ENCODE assay signal across 7 mouse cellular contexts in the genomic region with DNA sequence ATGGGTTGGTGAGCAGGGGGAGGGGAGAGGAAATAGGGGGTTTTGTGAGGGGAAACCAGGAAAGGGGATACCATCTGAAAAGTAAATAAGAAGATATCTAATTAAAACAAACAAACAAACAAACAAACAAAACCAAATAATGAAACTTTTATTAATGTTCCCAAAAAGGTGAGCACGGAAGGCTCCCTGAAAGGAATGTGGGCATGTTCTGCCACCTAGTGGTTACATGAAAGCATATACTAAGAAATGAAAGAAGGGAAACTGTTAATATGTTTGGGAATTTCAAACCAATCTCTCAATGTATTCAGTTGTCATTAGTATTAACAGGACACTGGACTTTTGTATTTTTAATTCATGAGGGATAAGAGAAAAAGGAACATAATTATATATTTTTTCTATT. TPM values are rescaled to one million over a fixed set of nuclear protein-coding genes. Genes with fewer than 3 reads are reported as not detected.
A peak's percentile ranks its signal among the peaks of the same experiment; 100 is the strongest.
DNase-seq lines count a peak whose midpoint lies in the region; ATAC-seq and TF ChIP-seq lines count a peak whose summit lies in the region.

No protein-coding gene starts in this region.

- H3K9me3 ChIP-seq in CH12.LX (replicated peaks; ENCODE audit: low read length): no peaks in the 10 kb centered on the region
- no peaks in the 10 kb centered on the region for H3K9me3 ChIP-seq in heart, postnatal 0 days (replicated peaks; ENCODE audit: control insufficient read depth, low read length)

- no peaks in the 10 kb centered on the region for H3K79me2 ChIP-seq in CH12.LX (replicated peaks; ENCODE audit: control insufficient read depth, extremely low read depth, insufficient read depth, poor library complexity, severe bottlenecking)

- TF ChIP-seq CTCF in CH12.LX (conservative IDR thresholded peaks at IDR 0.05 in 1 of 2, IDR thresholded peaks at IDR 0.05 in 1 of 2; ENCODE audit: low read depth in 2 of 2, low read length in 2 of 2): peak in 1 of 2 experiments; percentile 83; a peak in 2 of 4 replicates
- TF ChIP-seq CTCF in heart, postnatal 0 days (IDR thresholded peaks at IDR 0.05; ENCODE audit: low read depth): peak; percentile 88

- H3K4me2 ChIP-seq in CH12.LX (ENCODE audit: insufficient read depth, low read depth, poor library complexity, severe bottlenecking): no peak overlapping the region
- peak overlapping the region; percentile 18; the same call in 1 of the 2 replicates for H3K4me2 ChIP-seq in heart, postnatal 0 days (ENCODE audit: low read depth, low read length)

- peak; percentile 96 for TF ChIP-seq RAD21 in CH12.LX (IDR thresholded peaks at IDR 0.05; ENCODE audit: low read depth, low read length)

- no peak for TF ChIP-seq EP300 in CH12.LX (IDR thresholded peaks at IDR 0.05; ENCODE audit: low read length)
- TF ChIP-seq EP300 in heart, postnatal 0 days (IDR thresholded peaks at IDR 0.05; ENCODE audit: low read depth): no peak

- peak; percentile 38 for DNase-seq in kidney, adult 9 months
- no peak for DNase-seq in kidney, adult 11 months
- DNase-seq in CH12.LX (ENCODE audit: extremely low read depth) (peak; percentile 32), adipocyte (ENCODE audit: low spot score) (peak; percentile 77)
- DNase-seq in heart, postnatal 0 days (ENCODE audit: low spot score): peak; percentile 58
- peak; percentile 15 for DNase-seq in retina, adult 2 months (ENCODE audit: low read depth, low spot score)

- H3K4me1 ChIP-seq in CH12.LX (ENCODE audit: control insufficient read depth in 1 of 2, insufficient read depth in 2 of 2): no peaks in the 10 kb centered on the region
- peaks cover 7% of the 10 kb centered on the region; the same call in 1 of the 2 replicates for H3K4me1 ChIP-seq in heart, postnatal 0 days (ENCODE audit: control insufficient read depth, insufficient read depth)

- ATAC-seq in heart, postnatal 0 days (ENCODE audit: insufficient read depth, low read depth): no peak
- no peak for ATAC-seq in activated CD4-positive, CD25-positive, alpha-beta regulatory T cell, adult 4 months

- WGBS in heart, postnatal 0 days: 2% methylated on average over 1 of the region's 1 CpGs

- no peak overlapping the region for H3K27ac ChIP-seq in CH12.LX (ENCODE audit: insufficient read depth, low read depth)
- H3K27ac ChIP-seq in heart, postnatal 0 days (ENCODE audit: low read depth): no peak overlapping the region

- in situ Hi-C loops in CH12.LX (cut with MboI; ENCODE audit: low pct_ligation_motif_present, low pct_unique_long_range_greater_than_20kb, low sequenced_read_pairs): loop anchor here (25.0 kb wide), 1 partner anchor 508 kb away; no protein-coding TSS in a partner anchor

- no peak overlapping the region for H3K4me3 ChIP-seq in CH12.LX (replicated peaks in 1 of 3; ENCODE audit: low read depth in 2 of 3, low read length in 2 of 3, poor library complexity in 1 of 3)
- no peak overlapping the region for H3K4me3 ChIP-seq in heart, postnatal 0 days (ENCODE audit: low read depth, low read length)

- no peaks in the 10 kb centered on the region for H3K36me3 ChIP-seq in CH12.LX (replicated peaks in 1 of 2; ENCODE audit: control insufficient read depth in 1 of 2, insufficient read depth in 1 of 2, low read length in 1 of 2)
- H3K36me3 ChIP-seq in heart, postnatal 0 days (replicated peaks; ENCODE audit: control insufficient read depth, insufficient read depth, low read length): no peaks in the 10 kb centered on the region

- H3K9ac ChIP-seq in CH12.LX (ENCODE audit: insufficient read depth, low read depth): no peak overlapping the region
- no peak overlapping the region for H3K9ac ChIP-seq in heart, postnatal 0 days (replicated peaks; ENCODE audit: low read depth, low read length)

- dilution Hi-C loops in CH12.LX (cut with MboI; ENCODE audit: extremely low pct_ligation_motif_present, extremely low pct_unique_long_range_greater_than_20kb, low sequenced_read_pairs): no loop called here

- no peak for TF ChIP-seq POLR2A in CH12.LX (IDR thresholded peaks at IDR 0.05; ENCODE audit: low read depth, low read length)

- no peaks in the 10 kb centered on the region for H3K27me3 ChIP-seq in CH12.LX (replicated peaks)
- no peaks in the 10 kb centered on the region for H3K27me3 ChIP-seq in heart, postnatal 0 days (ENCODE audit: control insufficient read depth, insufficient read depth, low read length)

TF ChIP-seq in CH12.LX, 34 proteins besides CTCF, POLR2A, EP300 and RAD21:
- TF ChIP-seq MAZ (IDR thresholded peaks at IDR 0.05; ENCODE audit: low read depth, low read length): no peak
- TF ChIP-seq ETS1 (conservative IDR thresholded peaks at IDR 0.05; ENCODE audit: low read depth, low read length): no peak
- no peak for TF ChIP-seq TCF12 (IDR thresholded peaks at IDR 0.05; ENCODE audit: low read depth, low read length)
- no peak for TF ChIP-seq NELFE (IDR thresholded peaks at IDR 0.05; ENCODE audit: low read depth, low read length)
- no peak for TF ChIP-seq MYC (IDR thresholded peaks at IDR 0.05; ENCODE audit: low read depth, low read length)
- peak; percentile 79 for TF ChIP-seq ZC3H11A (IDR thresholded peaks at IDR 0.05; ENCODE audit: low read depth, low read length)
- no peak for TF ChIP-seq USF1 (IDR thresholded peaks at IDR 0.05; ENCODE audit: low read depth, low read length)
- TF ChIP-seq MAX (IDR thresholded peaks at IDR 0.05; ENCODE audit: low read length): no peak
- no peak for TF ChIP-seq NRF1 (IDR thresholded peaks at IDR 0.05; ENCODE audit: low read depth, low read length)
- no peak for TF ChIP-seq PAX5 (IDR thresholded peaks at IDR 0.05; ENCODE audit: low read length)
- TF ChIP-seq RCOR1 (conservative IDR thresholded peaks at IDR 0.05; ENCODE audit: low read depth, low read length): no peak
- no peak for TF ChIP-seq SIN3A (IDR thresholded peaks at IDR 0.05; ENCODE audit: low read length)
- no peak for TF ChIP-seq MEF2A (IDR thresholded peaks at IDR 0.05; ENCODE audit: borderline replicate concordance, low read depth, low read length)
- no peak for TF ChIP-seq KAT2A (IDR thresholded peaks at IDR 0.05; ENCODE audit: insufficient replicate concordance, low read length)
- TF ChIP-seq SMC3 (IDR thresholded peaks at IDR 0.05; ENCODE audit: low read depth, low read length): peak; percentile 86

RNA-seq across cellular contexts. Expression of a gene that starts 10.3 kb away (rescaled TPM):
- total RNA-seq in CH12.LX (2012; rRNA removed) (0.71 and 0.98 TPM in 2 replicates), CH12.LX (2014; rRNA removed) (0.45 and 0.59 TPM in 2 replicates)
- 0.56 and 1.0 TPM in 2 replicates for polyA plus RNA-seq in CH12.LX (2012; ENCODE audit: insufficient read length, low read depth)
- total RNA-seq in heart, postnatal 0 days (2014; rRNA removed; ENCODE audit: low replicate concordance): 1.1 TPM in 1 of 2 replicates, not detected in the other
- polyA plus RNA-seq in heart, postnatal 0 days (2015; fragmentation: Nextera tagmentation; extraction: Ambion mirVana): 0.58 and 0.70 TPM in 2 replicates
- under 1 TPM; 0.16 to 0.29 TPM for polyA plus RNA-seq in activated CD4-positive, CD25-positive, alpha-beta regulatory T cell, adult 4 months (2017; shearing (Covaris generic))

RNA-seq across cellular contexts. Expression of a gene that starts 31.3 kb away (rescaled TPM):
- 0.25 and 0.30 TPM in 2 replicates for total RNA-seq in CH12.LX (2012; rRNA removed)
- total RNA-seq in CH12.LX (2014; rRNA removed): 0.09 and 0.46 TPM in 2 replicates
- polyA plus RNA-seq in CH12.LX (2012; ENCODE audit: insufficient read length, low read depth): 0.10 and 0.13 TPM in 2 replicates
- total RNA-seq in heart, postnatal 0 days (2014; rRNA removed; ENCODE audit: low replicate concordance): 59.7 and 60.6 TPM in 2 replicates
- 11.8 TPM in 2 replicates for polyA plus RNA-seq in heart, postnatal 0 days (2015; fragmentation: Nextera tagmentation; extraction: Ambion mirVana)
- 1 to 10 TPM; 4.0 to 8.2 TPM for polyA plus RNA-seq in activated CD4-positive, CD25-positive, alpha-beta regulatory T cell, adult 4 months (2017; shearing (Covaris generic))
